Mouse (Mus musculus) spleen, embryonic (tissue): ENCODE measurements around the gene Bbc3.

Experiments
- CTCF ChIA-PET: fragments of 350-600 bp; sonication (Branson Sonifier 250); formaldehyde crosslinking; loops from one replicate; lab custom pipeline; 2022; lab: Charles Lee

The Bbc3 gene

DNA sequence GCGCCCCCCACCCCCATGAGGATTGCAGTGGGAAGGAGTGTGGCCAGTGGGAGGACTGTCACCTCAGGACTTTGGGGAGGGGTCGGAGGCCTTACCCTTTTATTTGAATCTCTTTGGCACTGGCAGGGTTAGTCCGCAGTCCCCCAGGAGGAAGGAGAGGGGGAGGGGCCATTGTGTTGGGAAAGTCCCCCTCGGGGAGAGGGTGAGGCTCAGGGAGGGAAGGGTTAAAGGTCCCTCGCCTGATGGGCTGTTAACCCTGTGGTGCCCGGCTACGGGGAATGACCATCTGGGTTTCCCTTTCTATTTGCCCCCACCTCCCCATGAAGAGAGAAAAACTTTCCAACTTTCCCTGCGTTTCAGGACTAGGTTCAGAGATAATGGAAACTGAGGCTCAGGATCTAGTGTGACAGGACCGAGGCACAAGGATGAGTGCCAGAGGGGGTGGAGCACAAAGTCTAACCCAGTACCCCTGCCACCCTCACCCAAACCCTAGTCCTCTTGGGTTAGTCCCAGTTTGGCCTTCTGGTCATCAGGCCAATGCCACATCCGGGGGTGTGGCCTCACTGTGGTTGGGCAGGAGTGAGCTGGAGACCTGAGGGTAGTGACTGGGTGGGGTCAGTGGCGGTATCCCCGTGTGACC lies 4.6 kb downstream of the Bbc3 start:
- CTCF ChIA-PET, result interaction anchor here (0.6 to 1.0 kb wide), 2 partner anchors 13 to 399 kb away, joined by 3 to 6 read pairs; no protein-coding TSS in a partner anchor

DNA sequence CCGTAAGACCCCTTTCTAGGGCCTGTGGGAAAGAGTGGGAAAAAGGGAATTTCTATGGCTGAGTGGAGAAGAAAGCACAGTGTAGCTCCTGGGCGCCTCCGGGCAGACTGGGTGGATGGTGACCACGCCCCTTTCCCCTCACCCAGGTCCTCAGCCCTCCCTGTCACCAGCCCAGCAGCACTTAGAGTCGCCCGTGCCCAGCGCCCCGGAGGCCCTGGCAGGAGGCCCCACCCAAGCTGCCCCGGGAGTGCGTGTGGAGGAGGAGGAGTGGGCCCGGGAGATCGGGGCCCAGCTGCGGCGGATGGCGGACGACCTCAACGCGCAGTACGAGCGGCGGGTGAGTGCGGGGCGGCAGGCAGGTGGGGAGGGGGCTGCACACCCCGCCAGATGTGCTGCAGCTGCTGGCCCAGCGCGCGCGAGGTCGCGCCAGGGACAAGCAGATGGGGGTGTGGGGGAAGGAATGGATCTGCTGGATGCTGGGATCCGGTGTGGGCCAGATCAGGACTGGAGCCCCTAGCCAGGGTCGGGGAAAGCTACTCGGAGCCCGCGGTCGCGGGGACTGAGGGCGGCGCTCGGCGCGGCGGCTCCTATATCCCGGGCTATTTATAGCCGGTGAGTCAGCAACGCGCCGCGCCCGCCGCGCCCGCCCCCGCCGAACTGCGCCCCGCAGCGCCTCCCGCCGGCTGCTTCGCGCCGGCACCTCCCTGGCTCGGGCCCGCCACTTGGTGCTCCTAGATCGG lies 5.5 kb downstream of the Bbc3 start:
- CTCF ChIA-PET, result interaction anchor here (1.0 to 1.6 kb wide), 2 partner anchors 14 to 19 kb away, joined by 3 to 5 read pairs; no protein-coding TSS in a partner anchor

DNA sequence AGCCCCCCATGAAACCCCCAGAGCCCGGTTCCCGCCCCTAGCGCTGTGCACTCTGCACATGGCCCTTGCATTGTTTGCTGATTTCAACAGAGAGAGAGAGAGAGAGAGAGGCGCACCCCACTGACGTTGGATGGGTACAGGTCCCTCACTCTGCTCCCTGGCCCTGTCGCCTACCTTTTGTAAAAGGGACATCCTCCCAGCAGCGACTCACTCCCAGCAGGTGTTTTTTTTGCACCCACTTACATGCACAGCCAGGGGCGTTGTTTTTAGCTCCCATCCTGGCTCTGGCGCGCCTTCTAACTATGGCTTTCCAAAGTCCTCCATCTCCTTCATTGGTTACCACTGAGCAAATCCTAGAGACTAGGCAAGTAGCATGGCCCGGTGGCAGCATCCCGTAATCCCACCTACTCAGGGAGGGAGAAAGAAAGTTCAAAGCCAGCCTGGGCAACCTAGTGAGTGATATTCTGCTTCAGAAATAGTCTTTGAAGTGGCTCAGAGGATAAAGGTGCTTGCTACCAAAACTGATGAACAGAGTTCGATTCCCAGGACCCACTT lies 6.1 kb downstream of the Bbc3 start:
- CTCF ChIA-PET, result interaction anchor here (1.6 kb wide), 1 partner anchor 20 kb away, joined by 5 read pairs; no protein-coding TSS in a partner anchor

DNA sequence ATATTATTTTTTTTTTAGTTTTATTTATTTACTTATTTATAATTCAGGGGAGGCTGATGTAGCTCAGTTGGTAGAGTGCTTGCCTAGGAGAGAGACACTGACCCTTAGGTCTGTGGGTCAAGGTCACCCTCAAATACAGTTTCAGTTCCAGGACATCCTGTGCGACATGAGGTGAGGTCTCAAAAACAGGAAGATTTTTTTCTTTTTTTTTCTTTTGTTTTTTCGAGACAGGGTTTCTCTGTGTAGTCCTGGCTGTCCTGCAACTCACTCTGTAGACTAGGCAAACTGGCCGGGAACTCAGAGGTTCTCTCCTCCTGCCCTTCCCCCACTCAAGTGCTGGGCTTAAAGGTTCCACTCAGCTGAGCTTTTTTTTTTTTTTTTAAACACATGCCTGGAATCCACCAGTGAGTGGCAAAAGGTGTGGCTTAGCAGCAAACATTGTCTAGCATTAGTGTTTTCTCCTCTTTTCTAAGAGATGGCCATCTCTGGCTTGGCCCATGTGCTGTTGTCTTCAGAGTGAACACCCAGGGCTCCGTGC lies 7.1 kb downstream of the Bbc3 start:
- CTCF ChIA-PET, result interaction anchor here (0.6 to 0.7 kb wide), 3 partner anchors 15 to 176 kb away, joined by 3 to 4 read pairs (median 3); no protein-coding TSS in a partner anchor

DNA sequence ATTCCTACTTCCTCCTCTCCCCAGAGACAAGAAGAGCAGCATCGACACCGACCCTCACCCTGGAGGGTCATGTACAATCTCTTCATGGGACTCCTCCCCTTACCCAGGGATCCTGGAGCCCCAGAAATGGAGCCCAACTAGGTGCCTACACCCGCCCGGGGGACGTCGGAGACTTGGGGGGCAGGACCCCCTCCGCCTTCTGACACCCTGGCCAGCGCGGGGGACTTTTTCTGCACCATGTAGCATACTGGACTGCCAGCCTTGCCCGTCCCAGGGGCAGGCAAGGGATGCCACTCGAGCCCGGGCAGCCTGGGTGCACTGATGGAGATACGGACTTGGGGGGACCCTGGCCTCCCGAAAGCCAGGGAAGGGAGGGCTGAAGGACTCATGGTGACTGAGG lies 8.9 kb downstream of the Bbc3 start:
- CTCF ChIA-PET, result no interaction called here

DNA sequence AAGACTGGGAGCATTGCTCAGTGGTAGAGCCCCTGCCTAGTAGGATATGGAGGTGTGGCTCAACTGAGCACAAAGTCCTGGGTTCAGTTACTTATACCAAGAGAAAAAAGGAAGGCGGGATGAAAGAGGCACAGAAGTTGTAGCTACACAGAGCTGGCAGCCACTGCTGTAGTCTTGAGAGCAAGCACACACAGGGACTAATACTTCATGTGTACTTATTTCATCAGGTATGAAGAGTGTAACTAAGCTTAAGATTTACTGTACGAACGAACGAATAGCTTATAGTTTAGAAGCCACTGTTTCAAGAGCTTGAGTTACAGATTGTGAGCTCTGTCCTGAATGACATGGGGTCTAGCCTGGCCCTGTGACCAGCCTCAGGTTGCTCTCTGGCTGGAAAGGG lies 11.0 kb downstream of the Bbc3 start:
- CTCF ChIA-PET, result no interaction called here

DNA sequence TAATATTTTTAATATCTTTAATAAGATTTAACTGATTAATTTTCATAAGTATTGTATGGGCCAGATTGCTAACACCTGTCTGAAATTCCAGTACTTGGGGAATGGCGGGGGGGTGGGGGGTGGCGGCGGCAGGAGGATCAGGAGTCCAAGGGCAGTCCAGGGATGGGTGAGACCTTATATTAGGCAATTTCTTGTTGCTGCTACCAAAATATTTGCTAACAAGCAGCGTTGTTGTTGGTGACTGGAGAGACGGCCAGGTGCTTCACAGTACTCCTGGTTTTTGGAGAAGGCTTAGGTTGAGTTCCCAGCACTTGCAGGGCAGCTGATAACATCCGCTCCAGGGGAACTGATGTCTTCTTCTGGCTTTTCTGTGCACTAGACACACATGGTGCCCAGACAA lies 12.3 kb downstream of the Bbc3 start:
- CTCF ChIA-PET, result no interaction called here

DNA sequence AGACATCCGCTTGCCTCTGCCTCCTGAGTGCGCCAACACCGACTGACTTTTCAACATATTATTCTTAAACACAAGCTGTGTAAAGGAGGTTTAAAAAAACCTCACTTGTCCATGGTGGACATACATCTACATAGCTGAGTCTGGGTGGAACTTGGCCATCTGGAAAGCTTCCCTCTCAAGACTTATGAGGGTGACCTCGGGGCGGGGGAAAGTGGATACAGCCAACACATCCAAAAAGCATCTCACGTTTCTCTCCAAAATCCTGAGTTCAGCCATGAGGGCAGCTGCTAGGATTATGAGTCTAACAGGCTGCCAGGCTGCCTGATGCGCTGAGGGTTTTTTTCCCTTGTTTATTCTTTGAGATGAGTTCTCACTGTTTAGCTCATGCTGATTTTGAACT lies 16.5 kb downstream of the Bbc3 start:
- CTCF ChIA-PET, result no interaction called here

DNA sequence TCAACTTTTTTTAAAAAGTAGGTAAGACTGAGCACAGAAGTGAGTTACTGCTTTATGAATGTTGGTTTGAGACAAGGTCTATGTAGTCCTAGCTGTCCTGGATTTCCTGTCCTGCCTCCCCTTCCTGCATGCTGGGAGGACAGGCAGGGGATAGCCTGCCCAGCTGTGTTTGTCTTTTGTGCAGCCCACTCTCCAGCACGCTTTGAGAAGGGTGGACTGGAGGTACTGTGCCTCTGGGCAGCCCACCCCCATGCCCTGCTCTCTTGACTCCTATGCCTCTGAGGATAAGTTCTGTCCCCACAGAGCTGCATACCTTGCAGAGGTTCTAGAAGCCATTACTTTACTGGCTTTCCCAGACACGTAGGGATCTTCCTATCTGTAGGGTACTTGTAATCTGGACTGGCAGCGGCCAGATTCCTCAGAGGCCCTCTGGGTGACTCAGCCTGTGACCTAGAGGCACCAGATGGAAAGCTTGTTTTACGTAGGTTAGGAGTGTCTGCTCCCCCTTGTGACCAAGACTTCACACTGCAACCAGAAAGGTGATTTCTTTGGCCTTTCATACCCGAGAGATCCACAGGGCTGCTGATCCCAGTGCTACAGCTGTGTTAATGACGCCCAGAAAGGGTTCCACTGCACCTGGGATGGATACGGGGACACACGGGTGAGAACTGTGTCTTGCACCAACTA lies 17.9 kb downstream of the Bbc3 start:
- CTCF ChIA-PET, result interaction anchor here (1.4 kb wide), 1 partner anchor 32 kb away, joined by 8 read pairs; no protein-coding TSS in a partner anchor

DNA sequence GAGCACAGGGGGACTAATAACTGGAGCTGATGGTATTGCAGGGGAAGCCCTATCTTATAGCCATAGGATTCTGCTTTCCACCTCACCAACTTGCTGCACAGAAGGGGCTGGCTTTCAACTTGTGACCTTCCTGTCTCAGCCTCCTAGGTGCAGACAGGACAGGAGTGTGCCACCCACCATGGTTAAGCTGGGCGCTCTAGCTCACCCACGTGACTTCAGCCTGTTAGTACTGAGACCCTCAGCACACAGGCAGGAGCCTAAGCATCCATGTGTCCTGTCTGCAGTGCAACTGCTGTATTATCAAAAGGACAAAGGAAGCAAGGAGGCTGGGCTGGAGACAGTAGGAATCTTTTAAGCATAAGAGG lies 18.4 kb downstream of the Bbc3 start:
- CTCF ChIA-PET, result interaction anchor here (0.5 to 1.4 kb wide), 2 partner anchors 32 to 42 kb away, joined by 3 to 8 read pairs; no protein-coding TSS in a partner anchor

DNA sequence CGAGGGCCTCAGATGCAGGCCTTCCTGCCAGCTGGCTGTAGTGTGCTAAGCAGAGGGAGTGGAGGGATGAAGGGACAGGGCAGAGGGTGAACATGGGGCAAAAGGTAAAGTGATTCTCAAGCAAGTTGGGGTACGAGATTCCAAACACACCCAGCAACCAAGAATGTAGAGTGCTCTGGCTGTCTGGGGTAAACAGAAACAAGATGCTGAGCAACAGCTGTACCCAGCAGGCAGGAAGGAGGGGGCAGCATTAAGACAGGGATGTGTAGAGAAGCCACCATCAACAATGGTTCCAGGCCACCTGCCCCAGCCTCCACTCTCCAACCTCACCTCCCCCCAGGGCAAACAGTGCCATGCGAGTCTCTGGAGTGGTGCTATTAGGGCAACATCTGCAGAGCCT lies 21.0 kb downstream of the Bbc3 start:
- CTCF ChIA-PET, result no interaction called here

DNA sequence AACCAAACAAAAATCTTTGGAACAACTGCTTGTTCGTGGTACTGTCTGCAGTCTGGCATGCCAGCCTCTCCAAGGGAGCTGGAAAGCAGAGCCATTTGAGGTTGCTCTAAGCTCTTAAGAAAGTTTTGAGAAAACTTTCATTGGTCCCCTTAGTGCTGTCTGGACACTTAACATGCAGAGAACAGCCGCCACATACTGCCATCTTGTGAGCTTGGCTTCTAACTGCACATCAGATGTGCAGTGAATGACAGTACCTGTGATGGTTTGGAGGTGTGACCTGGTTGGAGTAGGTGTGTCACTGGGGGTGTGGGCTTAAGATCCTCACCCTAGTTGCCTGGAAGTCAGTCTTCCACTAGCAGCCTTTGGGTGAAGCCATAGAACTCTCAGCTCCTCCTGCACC lies 29.5 kb downstream of the Bbc3 start:
- CTCF ChIA-PET, result interaction anchor here (0.7 kb wide), 1 partner anchor 332 kb away, joined by 3 read pairs; no protein-coding TSS in a partner anchor

DNA sequence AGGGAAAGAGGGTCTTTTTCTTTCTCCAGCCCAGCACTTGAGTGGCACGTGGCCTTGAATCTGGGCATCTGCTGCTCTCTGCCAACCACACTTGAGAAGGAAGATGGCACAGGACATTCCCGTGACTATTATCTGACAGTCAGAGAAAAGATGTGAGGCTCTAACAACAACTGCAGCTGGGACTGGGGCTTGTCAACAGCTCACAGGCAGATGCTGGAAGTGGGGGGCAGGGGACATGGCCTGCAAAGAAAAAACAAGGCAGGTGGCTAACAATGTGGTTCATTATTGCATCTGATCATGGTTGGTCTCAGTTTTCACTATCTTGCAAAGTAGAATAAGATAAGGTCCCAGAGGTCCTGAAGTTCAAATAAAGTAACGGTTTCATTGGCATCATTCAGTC lies 36.4 kb downstream of the Bbc3 start:
- CTCF ChIA-PET, result no interaction called here

DNA sequence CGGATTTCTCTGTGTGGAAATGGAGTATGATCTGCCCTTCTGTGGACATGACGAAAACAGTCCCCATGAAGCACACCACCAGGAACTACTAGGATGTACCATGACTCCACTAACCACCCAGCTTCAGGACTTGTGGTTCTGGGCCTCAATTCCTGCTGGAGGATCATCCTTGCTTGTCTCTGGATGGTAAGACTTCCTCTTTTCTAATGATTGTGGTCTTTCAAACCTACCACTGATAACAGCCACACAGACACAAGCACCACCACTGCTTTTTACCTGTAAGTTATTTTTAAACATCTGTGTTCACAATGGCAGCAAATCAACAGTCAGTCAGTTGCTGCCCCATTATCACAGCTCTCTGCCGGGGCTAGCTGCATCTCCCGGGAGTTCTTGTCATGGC lies 37.1 kb downstream of the Bbc3 start:
- CTCF ChIA-PET, result no interaction called here

DNA sequence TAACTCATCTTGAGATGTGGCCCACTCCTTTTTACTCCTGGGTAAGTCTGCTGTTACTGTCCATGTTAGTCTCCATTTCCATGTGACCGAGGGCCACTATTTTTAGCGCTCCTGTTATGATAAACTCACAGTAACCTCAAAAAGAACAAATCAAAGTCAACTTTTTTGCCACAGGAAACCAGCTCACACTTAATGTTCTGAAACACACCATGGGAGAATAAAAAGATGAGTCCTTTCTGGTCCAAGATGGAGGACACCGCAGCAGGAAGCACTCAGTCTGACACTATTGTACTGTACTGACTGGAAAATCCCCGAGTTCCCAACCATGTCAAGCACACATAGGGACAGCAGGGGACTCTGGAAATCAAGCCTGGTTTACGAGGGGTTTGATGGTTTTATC lies 41.8 kb downstream of the Bbc3 start:
- CTCF ChIA-PET, result no interaction called here

DNA sequence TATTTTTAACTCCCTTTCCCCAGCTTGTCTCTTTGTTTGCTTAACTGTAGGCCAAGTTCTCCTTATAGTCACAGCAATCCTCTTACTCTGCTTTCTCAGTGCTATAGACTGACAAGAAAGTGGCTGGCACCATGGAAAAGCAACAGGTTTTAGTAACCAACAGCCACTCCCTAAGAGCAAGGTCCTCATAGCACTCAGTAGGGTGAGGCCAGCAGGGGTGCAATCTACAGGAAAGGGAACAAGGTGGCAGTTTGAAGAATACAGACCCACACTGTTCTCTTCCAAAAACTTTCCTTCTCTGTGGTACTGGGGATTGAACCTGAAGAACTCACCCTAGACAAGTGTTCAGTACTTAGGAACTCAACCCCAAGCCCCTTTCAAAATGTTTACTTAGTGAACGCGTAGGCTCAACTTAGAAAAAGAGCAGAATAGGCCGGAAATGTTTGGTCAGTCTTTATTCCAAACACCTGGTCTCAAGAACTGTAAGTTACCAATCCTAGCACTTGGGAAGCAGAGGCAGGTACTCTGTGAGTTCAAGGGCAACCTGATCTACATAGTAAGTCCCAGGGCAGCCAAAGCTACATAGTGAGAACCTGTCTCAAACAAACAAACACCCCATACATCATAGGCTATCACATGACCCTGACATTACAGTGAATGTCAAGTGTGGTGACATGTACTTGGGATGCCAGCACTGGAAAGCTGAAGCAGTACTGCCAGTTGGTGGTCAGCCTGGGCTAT lies 47.8 kb downstream of the Bbc3 start:
- CTCF ChIA-PET, result no interaction called here

DNA sequence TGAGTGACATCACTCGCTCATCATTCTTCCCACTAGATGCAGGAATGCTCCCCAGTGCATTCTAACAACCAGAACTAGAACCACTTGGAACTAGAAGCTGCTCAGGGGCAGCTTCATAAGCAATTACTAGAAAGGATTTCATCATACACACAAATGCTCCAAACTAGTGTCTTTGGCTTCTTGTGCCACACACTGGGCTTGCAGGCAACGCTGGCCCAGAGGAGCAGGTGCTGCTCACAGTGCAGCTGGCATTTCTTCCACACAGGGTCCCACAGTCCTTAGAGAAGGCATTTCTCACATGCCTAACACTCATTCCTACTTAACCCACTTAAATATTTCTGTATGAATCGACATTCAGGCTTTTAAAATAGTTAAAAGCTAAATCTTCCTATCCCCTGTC lies 49.4 kb downstream of the Bbc3 start:
- CTCF ChIA-PET, result no interaction called here

DNA sequence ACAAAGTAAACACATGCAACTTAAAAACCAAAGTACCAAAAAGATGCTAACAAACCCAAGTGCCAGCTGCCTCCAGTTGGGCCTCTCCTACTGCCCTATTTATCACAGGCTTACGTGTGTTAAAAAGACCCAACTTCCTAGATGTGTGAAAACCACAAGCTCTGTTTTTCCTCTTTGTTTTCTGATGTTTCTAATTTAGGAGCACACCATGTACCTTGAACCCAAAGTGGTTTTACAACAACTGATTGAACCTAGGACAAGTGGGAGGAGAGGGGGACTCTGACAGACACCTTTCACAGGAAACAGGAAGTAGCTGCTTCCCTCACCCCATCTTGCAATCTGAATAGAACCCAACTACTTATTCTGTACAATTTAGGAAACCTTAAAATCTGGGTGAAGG lies 56.1 kb downstream of the Bbc3 start:
- CTCF ChIA-PET, result interaction anchor here (0.6 kb wide), 1 partner anchor 9 kb away, joined by 3 read pairs; no protein-coding TSS in a partner anchor

DNA sequence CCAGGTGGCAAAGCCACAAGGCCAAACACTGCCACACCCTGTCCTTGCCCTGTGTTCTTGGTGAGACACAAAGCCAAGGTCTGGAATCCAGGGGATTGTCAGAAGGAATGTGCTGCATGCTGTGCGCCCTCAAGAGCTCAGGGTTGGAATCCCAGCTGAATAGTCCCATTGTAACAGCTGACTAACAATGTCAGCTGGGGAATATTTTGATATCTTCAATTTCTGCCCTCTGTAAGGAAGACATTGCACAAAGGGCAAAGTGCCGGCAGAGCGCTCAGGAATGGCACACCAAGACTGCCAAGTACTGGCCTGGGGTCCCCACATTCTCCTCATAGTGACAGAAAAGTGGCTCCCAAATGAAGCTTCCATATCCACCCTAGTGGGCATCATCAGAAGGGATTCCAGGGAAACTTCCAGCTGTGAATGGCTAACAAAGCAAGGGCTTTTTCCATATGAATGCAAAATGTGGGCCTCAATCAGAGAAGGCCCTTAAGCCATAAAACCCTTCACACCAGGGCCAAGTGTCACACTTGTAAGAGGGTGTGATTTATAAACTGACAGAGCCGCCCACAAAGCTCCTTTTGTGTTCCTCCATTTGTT lies 56.8 kb downstream of the Bbc3 start:
- CTCF ChIA-PET, result interaction anchor here (0.6 kb wide), 1 partner anchor 9 kb away, joined by 3 read pairs; no protein-coding TSS in a partner anchor

DNA sequence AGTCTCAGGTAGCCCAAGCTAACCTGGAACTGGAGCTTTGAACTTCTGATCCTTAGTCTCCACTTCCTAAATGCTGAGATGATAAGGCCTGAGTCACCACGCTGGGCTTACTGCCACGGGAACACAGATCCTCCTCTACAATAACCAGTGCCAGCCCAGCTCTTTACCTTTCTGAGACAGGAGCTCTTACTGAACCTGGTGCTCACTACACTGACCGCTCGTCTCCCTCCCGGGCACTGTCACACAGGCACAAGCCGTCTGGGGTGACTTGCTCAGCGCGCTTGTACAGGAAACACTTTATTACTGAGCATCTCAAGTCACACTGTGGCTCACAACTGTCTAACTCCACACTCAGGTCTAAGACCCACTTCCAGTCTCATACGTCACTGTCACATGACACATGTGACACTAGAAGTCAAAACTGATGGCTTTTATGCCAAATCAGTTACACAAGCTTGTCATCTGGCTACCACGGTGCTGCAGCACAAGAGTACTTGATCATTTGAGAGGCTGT lies 58.0 kb downstream of the Bbc3 start:
- CTCF ChIA-PET, result no interaction called here
